Mouse (Mus musculus): ENCODE data around the gene Cpped1.

DNA sequence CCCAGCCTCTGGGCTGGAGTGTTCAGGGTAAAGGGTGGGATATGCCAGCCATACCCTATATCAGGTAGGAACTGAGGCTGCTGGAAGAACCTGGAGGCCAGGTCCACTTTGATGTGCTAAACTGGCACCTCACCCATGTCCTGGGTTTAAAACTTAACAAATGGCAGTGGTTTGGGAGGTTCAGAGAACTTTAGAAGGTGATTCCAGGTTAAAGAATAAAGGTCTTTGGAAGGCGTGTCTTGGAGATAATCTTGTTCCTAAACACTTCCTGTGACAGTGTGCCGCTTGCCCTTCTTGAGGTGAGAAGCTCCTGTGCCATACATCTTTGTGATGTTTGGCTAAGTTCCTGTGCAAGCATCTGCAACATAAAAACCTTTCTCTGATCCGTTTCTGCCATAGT lies 1.6 kb upstream of the Cpped1 start:
- TF ChIP-seq CTCF (IDR thresholded peaks at IDR 0.05; ENCODE audit: borderline replicate concordance, control insufficient read depth, extremely low read depth, insufficient read depth, low read length, poor library complexity), result no peak
- TF ChIP-seq POLR2A (IDR thresholded peaks at IDR 0.05; ENCODE audit: control insufficient read depth, extremely low read depth, insufficient read depth, low read length, poor library complexity), result no peak
